Mouse (Mus musculus) G1E (cell line): Measurements from ENCODE around the gene Cebpe.

Experiments
- CTCF ChIP-seq: IDR thresholded peaks from 2 replicates; pipeline ENCODE4 v1.5.1; 2012; ENCODE audit warnings: low read depth, low read length, inconsistent platforms, mixed read lengths
- GATA1 ChIP-seq: IDR thresholded peaks from 2 replicates; pipeline ENCODE4 v1.6.1; 2012; ENCODE audit warnings: borderline replicate concordance, low read length, inconsistent platforms, mixed read lengths
- GATA2 ChIP-seq: IDR thresholded peaks from 2 replicates; pipeline ENCODE4 v1.6.1; 2012; ENCODE audit warnings: low read depth, low read length, inconsistent platforms, borderline replicate concordance
- TAL1 ChIP-seq: conservative IDR thresholded peaks from 2 replicates; pipeline ENCODE4 v1.6.1; 2012; ENCODE audit warnings: low read depth, low read length, inconsistent platforms, mixed read lengths

- TF ChIP-seq CTCF: no peak
- no peak for TF ChIP-seq GATA1
- TF ChIP-seq GATA2: no peak
- no peak for TF ChIP-seq TAL1
Observed at GRCm38 (mm10) chr14:54754602-54755018, 42.6 kb upstream of the Cebpe start.
